Mouse (Mus musculus): Measurements from ENCODE around the gene Raet1e. TPM values are rescaled to one million over a fixed set of nuclear protein-coding genes. Genes with fewer than 3 reads are reported as not detected.
"Not testable (repeated sequence)": the region's sequence is repeated elsewhere in the genome, so short reads cannot be mapped to it uniquely, and the experiment has no call there.

Raet1e gene
- polyA plus RNA-seq, 1 experiment from 2014 or later: 0.77 TPM

DNA sequence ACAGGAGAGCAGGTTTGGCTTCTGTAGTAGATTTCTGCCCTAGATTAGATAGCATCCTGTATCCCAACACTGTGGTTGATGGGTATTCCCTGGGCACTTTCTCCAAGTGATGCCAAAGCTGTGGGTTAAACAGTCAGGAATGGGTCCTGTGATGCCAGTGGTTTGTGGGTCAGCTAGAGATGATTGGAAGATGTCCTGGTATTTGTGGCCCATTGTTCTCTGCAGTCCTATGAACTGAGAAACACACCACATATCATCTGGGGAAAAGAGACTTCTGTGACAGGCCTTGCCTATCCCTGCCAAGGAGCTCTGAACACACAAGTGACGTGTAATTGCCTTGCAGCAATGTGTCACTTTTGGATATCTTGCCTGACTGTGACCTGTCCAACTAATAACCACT is 8.7 kb downstream of the Raet1e start:
- H3K27ac ChIP-seq; DNase-seq; H3K36me3 ChIP-seq; H3K27me3 ChIP-seq; H3K4me3 ChIP-seq (replicated peaks); H3K4me2 ChIP-seq; ATAC-seq (ENCODE audit: low read depth); H3K9me3 ChIP-seq (replicated peaks); H3K4me1 ChIP-seq (replicated peaks); H3K9ac ChIP-seq: not testable (repeated sequence)
- WGBS (ENCODE audit: insufficient replicate concordance): 65% methylated on average over 1 of the region's 1 CpGs

DNA sequence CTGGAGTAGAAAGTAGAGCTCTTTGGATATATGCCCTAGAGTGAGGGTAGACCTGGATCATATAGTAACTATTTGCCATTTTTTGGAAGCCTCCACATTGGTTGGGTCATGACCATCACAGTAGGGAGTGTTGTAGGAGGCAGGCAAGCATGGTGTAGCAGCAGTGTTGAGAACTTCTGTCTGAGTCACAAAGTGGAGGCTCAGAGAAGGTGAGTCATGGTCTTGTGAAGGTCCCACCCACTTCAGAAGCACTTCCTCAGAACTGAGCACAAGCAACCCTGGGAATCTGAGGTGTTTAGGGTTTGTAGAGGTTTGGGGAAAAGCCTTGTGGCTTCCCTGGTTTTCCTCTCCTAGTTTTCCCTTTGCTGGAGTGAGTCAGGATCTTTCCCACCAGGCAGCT is 10.7 kb downstream of the Raet1e start:
- not testable (repeated sequence) for H3K9me3 ChIP-seq (replicated peaks); ATAC-seq (ENCODE audit: low read depth); H3K4me2 ChIP-seq; H3K9ac ChIP-seq; H3K4me1 ChIP-seq (replicated peaks); DNase-seq; H3K36me3 ChIP-seq; H3K27ac ChIP-seq; H3K27me3 ChIP-seq; H3K4me3 ChIP-seq (replicated peaks)

DNA sequence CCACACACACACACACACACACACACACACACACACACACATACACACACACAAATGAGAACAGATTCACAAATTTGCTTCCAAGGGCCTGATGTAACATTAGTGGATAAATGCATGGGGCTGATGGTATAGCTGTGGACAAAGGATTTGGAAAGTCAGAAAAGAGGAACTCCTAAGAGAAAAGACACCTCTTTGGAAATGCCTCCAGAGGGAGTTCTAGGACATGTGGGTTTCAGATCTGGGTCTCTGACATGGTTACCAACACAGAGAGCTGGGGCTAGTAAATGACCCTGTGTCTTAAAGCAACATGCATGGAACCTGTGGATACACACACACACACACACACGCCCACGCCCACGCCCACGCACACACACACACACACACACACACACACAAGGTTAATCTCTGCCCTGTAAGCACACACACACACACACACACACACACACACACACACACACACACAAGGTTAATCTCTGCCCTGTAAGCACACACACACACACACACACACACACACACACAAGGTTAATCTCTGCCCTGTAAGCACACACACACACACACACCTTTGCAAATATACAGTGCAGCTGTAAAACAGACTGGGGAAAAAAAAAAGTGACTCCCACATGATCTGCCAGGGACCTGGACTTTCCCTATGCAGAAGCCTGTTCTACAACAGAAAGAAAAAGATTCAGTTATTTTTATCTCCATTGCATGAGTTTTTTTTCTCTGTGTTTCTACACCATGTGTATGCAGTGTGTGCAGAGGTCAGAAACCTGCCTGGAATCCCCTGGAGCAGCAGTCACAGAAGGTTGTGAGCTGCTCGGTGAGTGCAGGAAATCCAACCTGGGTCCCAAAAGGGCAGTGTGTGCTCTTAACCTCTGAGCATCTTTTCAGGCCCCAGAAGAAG is 14.3 kb downstream of the Raet1e start:
- H3K27ac ChIP-seq; H3K9ac ChIP-seq; ATAC-seq (ENCODE audit: low read depth); H3K4me1 ChIP-seq (replicated peaks); H3K4me2 ChIP-seq; DNase-seq; H3K36me3 ChIP-seq; H3K27me3 ChIP-seq; H3K9me3 ChIP-seq (replicated peaks); H3K4me3 ChIP-seq (replicated peaks): not testable (repeated sequence)
- WGBS (ENCODE audit: insufficient replicate concordance): 10% methylated on average over 2 of the region's 5 CpGs

DNA sequence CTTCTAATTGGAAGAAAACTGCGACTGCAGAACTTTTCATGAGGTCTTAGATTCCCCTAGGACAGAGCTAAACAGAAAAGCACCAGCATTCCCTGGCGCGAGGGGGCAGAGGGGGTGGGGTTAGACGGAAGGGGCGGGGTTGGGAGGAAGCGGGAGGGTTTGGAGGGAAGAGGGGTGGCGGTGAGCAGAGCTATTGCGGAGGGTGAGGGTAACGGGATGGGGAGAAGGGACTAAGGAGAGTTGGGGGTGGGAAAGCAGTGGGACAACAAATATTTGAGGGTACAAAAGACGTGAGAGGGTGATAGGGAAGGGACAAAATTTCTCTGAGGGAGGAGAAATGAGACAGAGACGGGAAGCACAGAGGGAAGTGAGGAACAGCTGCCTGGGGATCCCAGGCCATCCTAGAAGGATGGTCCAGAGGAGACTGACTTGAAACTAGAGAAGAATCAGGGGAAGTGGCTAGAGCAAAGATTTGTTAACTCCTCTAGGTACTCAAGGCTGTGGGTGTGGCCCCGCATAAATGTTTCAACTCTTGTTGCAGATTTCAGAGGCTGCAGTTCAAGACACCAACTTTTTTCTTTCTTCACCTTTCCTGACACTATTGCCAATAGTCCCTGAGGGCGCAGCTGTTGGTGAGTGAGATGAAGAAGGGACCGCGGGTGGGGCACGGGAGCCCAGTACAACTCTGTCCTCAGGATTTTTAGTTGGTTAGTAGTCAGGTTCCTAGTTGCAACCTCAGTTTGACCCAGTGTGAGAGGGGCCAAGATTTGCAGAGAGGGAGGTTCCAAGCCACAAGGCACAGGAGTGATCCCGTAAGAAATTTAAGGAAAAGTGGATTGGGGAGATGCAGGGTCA is 15.2 kb downstream of the Raet1e start:
- H3K36me3 ChIP-seq; H3K4me2 ChIP-seq; H3K4me3 ChIP-seq (replicated peaks); H3K27ac ChIP-seq; DNase-seq; H3K27me3 ChIP-seq; H3K9ac ChIP-seq; ATAC-seq (ENCODE audit: low read depth); H3K4me1 ChIP-seq (replicated peaks); H3K9me3 ChIP-seq (replicated peaks): not testable (repeated sequence)
- 12% methylated on average over 11 of the region's 17 CpGs for WGBS (ENCODE audit: insufficient replicate concordance)

DNA sequence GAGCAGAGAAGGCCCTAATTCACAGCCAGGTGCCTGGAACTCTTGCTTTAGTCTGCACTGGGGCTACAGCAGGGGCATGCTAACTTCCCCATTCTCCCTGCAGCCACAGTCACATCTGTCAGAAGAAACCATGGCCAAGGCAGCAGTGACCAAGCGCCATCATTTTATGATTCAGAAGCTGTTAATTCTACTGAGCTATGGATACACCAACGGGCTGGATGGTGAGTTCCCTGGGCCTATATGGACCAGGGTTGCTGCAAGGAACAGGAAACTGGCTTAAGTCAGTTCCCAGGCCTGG is 15.8 kb downstream of the Raet1e start:
- not testable (repeated sequence) for H3K4me3 ChIP-seq (replicated peaks); H3K27me3 ChIP-seq; H3K36me3 ChIP-seq; H3K4me2 ChIP-seq; H3K4me1 ChIP-seq (replicated peaks); DNase-seq; H3K9ac ChIP-seq; H3K9me3 ChIP-seq (replicated peaks); ATAC-seq (ENCODE audit: low read depth); H3K27ac ChIP-seq
- 38% methylated on average over 2 of the region's 2 CpGs for WGBS (ENCODE audit: insufficient replicate concordance)

DNA sequence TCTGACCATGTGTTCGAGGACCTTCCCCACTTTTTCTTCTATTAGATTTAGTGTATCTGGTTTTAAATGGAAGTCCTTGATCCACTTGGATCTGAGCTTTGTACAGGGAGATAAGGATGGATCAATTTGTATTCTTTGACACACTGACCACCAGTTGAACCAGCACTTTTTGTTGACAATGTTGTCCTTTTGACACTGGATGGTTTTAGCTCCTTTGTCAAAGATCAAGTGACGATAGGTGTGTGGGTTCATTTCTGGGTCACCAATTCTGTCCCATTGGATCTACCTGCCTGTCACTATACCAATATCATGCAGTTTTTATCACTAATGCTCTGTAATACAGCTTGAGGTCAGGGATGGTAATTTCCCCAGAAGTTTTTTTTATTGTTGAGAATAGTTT is 18.1 kb downstream of the Raet1e start:
- DNase-seq; H3K27me3 ChIP-seq; H3K4me3 ChIP-seq (replicated peaks); H3K36me3 ChIP-seq; ATAC-seq (ENCODE audit: low read depth); H3K4me1 ChIP-seq (replicated peaks); H3K9ac ChIP-seq; H3K9me3 ChIP-seq (replicated peaks); H3K4me2 ChIP-seq; H3K27ac ChIP-seq: not testable (repeated sequence)
- WGBS (ENCODE audit: insufficient replicate concordance): 47% methylated on average over 2 of the region's 2 CpGs

DNA sequence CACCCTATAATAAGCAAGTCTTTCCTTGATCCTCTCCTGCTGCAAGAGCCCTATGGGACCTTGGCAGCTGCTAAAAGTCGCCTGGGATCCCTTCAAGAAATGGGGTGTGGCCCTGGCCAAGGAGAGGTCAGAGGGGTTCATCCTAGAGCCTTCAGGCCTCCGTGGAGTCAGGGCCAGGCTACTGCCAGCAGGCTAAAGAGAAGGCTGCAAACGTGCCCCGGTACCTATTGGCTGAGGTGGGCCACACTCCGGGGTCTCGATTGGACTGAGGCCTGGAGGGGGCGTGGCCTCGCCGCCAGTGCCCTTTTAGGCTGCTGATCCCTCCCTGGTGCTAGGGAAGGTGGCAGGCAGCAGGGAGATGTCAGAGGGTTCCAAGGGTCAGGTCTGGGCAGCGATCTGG is 32.7 kb downstream of the Raet1e start:
- not testable (repeated sequence) for DNase-seq; H3K36me3 ChIP-seq; H3K4me1 ChIP-seq (replicated peaks); H3K4me3 ChIP-seq (replicated peaks); H3K9me3 ChIP-seq (replicated peaks); H3K27me3 ChIP-seq; H3K4me2 ChIP-seq; ATAC-seq (ENCODE audit: low read depth); H3K9ac ChIP-seq; H3K27ac ChIP-seq
- 9% methylated on average over 7 of the region's 10 CpGs for WGBS (ENCODE audit: insufficient replicate concordance)

DNA sequence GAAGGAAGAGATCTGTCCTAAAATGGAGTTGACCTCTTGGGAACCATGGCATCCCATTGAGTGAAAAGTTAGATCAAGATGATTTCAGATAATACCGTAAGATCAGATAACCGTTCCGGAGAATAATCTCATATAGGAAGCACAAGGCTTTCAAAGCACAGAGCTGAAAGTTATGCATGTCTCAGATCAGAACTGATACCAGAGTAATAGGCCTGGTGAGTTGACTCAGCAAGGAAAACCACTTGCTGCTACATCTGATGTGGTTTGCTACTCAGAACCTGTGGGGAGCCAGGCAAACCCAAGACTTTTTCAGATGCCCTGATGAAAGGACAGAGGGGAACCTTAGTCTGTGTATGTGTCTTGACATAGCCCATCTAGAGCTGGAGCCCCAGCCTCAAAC is 43.0 kb downstream of the Raet1e start:
- not testable (repeated sequence) for H3K36me3 ChIP-seq; ATAC-seq (ENCODE audit: low read depth); H3K4me2 ChIP-seq; DNase-seq; H3K9me3 ChIP-seq (replicated peaks); H3K4me1 ChIP-seq (replicated peaks); H3K27ac ChIP-seq; H3K27me3 ChIP-seq; H3K4me3 ChIP-seq (replicated peaks); H3K9ac ChIP-seq
- WGBS (ENCODE audit: insufficient replicate concordance): 88% methylated on average over 1 of the region's 3 CpGs

DNA sequence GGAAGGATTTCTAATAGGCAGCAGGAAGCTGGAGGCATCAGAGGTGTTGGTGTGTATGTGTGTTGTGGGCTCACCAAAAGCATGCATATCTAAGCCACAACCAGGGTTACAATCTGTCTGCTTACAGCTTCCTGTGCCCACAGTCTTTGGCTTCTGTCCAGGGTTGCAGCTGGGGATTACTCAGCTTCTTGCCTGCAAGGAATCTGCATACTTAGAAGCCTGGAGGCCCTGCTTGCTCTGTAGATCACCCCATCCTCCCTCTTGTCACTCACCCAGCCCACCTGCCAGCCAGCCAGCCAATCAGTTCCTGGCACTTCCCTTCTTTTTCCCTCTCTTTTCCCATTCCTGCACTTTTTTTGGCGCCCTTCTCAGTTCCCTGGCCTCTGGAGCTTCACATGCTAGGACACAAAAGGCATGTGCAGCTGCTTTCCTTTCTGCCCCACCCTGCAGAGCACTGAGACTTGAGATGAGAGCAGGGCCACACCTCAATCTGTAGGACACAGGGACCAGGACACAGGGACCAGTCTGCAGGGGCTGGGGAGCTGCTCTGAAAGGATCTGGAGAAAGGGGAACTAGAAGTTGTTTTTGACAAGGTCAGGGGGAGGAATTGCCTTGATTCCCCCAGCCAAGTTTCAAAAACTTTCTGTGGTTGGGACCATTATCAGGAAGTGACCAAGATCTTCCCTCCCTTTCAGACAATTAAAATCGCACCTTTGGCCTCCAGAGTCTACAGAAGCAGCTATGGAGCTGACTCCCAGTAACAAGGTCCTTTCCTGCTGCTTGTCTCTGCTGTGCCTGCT is 44.6 kb downstream of the Raet1e start:
- not testable (repeated sequence) for ATAC-seq (ENCODE audit: low read depth); H3K4me1 ChIP-seq (replicated peaks); H3K9ac ChIP-seq; H3K27ac ChIP-seq; H3K4me2 ChIP-seq; H3K36me3 ChIP-seq; DNase-seq; H3K4me3 ChIP-seq (replicated peaks); H3K9me3 ChIP-seq (replicated peaks); H3K27me3 ChIP-seq
- no CpG with 5 or more reads among the region's 2 CpGs for WGBS (ENCODE audit: insufficient replicate concordance)

DNA sequence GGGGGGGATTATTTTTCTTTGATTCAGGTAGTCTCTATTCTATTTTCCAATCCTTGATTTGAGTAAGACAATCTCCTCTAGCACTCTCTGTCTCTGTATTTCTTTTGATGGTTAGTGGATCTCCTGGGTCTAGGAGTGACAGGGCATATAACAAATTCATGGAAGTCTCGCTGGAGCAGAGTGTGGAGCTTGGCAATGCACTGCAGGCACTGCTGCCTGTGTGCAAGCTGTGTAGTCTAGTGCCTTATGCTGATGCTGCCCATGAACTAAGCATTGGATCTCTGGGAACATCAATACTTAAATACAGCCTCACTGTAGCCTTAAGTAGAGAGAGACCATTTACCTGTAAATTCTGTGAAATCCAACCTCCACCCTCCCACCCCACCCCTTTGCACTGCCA is 48.1 kb downstream of the Raet1e start:
- not testable (repeated sequence) for H3K36me3 ChIP-seq; H3K9me3 ChIP-seq (replicated peaks); DNase-seq; H3K27ac ChIP-seq; H3K4me3 ChIP-seq (replicated peaks); H3K27me3 ChIP-seq; H3K9ac ChIP-seq; H3K4me1 ChIP-seq (replicated peaks); H3K4me2 ChIP-seq; ATAC-seq (ENCODE audit: low read depth)
- WGBS (ENCODE audit: insufficient replicate concordance): 37% methylated on average over 1 of the region's 1 CpGs

DNA sequence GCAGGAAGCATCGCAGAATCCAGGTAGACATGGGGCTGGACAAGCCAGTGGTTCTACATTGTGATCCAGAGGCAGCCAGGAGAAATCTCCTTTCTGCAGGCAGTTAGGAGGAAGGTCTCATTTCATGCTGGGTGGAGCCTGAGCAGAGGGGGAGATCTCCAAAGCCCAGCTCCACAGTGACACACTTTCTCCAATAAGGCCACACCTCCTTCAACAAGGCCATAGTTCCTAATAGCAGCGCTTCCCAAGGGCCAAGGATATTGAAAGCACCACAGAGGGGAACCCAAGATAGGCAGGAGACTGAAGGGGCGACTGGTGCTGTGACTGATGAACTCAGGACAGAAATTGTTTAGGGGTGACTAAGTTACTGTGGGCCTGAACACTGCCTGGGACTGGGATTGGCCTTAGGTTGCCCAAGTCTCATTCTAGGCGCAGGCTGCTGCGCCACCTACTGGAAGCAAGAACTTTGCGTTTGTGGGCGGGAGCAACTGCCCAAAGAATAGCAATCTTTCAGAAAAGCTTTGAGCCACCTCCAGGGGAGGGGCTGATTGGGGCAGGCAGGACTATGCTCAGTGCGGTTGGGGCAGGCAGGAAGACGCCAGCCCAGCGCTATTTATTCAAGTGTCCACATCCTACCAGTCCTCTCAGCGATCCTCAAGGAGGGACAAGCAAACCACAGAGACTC is 53.8 kb downstream of the Raet1e start:
- ATAC-seq (ENCODE audit: low read depth): 0 out of 2 replicates have a peak, but pooled peaks have one; percentile 26
- H3K4me1 ChIP-seq (replicated peaks); H3K36me3 ChIP-seq; H3K4me3 ChIP-seq (replicated peaks); H3K27ac ChIP-seq; H3K27me3 ChIP-seq; H3K9ac ChIP-seq; H3K9me3 ChIP-seq (replicated peaks); H3K4me2 ChIP-seq: not testable (repeated sequence)
- WGBS (ENCODE audit: insufficient replicate concordance): 1% methylated on average over 8 of the region's 11 CpGs
- DNase-seq: peak; percentile 46
